Mouse (Mus musculus): Measurements from ENCODE around the gene Dscaml1.

DNA sequence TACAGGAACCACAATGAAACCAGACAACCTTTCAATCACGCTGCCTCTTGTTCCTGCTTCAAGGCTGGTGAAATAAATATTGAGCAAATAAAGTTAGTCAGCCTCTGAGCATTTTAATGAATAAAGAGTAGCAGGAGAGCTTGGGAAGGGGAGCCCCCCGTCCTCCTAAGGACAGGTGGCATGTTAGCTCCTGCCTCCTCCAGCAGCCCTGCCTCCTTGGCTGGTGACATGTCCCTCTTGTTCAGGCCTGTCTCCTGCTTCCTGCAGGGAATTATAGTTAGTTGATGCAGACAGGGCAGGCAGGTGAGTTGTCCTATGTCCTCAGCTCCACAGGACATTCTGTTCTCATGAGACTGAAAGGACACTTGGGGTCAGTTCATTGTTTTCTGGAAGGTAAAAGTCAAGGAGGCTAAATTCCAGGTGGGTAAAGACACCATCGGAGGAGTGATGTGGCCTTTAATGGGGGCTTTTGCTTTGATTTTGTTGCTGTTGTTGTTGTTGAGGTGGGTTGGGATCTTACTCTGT lies 73.7 kb downstream of the Dscaml1 start:
- TF ChIP-seq MEF2A (IDR thresholded peaks at IDR 0.05; ENCODE audit: extremely low read depth, insufficient replicate concordance, low read depth, low read length, poor library complexity, severe bottlenecking) (no peak), CTCF (IDR thresholded peaks at IDR 0.05 in 2 of 3, conservative IDR thresholded peaks at IDR 0.05 in 1 of 3; ENCODE audit: control insufficient read depth in 1 of 3, insufficient read depth in 1 of 3, low read depth in 2 of 3, low read length in 3 of 3, poor library complexity in 1 of 3, severe bottlenecking in 1 of 3) (no peak), EP300 (IDR thresholded peaks at IDR 0.05; ENCODE audit: low read depth in 1 of 2, low read length in 2 of 2) (no peak), ELF1 (IDR thresholded peaks at IDR 0.05; ENCODE audit: low read depth, low read length) (no peak), POLR2A (IDR thresholded peaks at IDR 0.05; ENCODE audit: control insufficient read depth in 1 of 2, insufficient read depth in 1 of 2, low read depth in 1 of 2, low read length in 2 of 2, poor library complexity in 1 of 2) (no peak), USF2 (IDR thresholded peaks at IDR 0.05; ENCODE audit: borderline replicate concordance in 1 of 2, insufficient read depth in 1 of 2, low read depth in 1 of 2, low read length in 2 of 2) (no peak), USF1 (IDR thresholded peaks at IDR 0.05; ENCODE audit: low read depth, low read length) (no peak)
